Mouse (Mus musculus): ENCODE measurements around the gene Pigq. TPM values are rescaled to one million over a fixed set of nuclear protein-coding genes. Genes with fewer than 3 reads are reported as not detected.

Gene Pigq
- polyA plus RNA-seq, 1 experiment = 24.4 TPM

- TF ChIP-seq CTCF (IDR thresholded peaks at IDR 0.05; ENCODE audit: control insufficient read depth, insufficient read depth, insufficient replicate concordance, low read depth, low read length) = no peak
- no peak for TF ChIP-seq POLR2A (IDR thresholded peaks at IDR 0.05; ENCODE audit: control insufficient read depth, low read depth, low read length)
- peaks cover 18% of the 10 kb centered on the region for H3K4me1 ChIP-seq (ENCODE audit: control insufficient read depth, insufficient read depth, low read length)
- H3K4me3 ChIP-seq (ENCODE audit: control insufficient read depth, low read depth, low read length) = no peak overlapping the region
- no peak overlapping the region for H3K27ac ChIP-seq (ENCODE audit: control insufficient read depth, insufficient read depth, low read depth, low read length)
- H3K27me3 ChIP-seq (ENCODE audit: control insufficient read depth, insufficient read depth, low read length) = no peaks in the 10 kb centered on the region
- no peaks in the 10 kb centered on the region for H3K36me3 ChIP-seq (ENCODE audit: control insufficient read depth, insufficient read depth, low read length)
These were observed 66.8 kb downstream of the Pigq start for GRCm38 (mm10) chr17:25877741-25878610.

- Histone ChIP-seq H3K4me3 (ENCODE audit: control insufficient read depth, low read depth, low read length) (no peak overlapping the region; the same call in 1 of the 2 replicates), H3K4me1 (ENCODE audit: control insufficient read depth, insufficient read depth, low read length) (peaks cover 23% of the 10 kb centered on the region), H3K27ac (ENCODE audit: control insufficient read depth, insufficient read depth, low read depth, low read length) (no peak overlapping the region), H3K36me3 (ENCODE audit: control insufficient read depth, insufficient read depth, low read length) (no peaks in the 10 kb centered on the region), H3K27me3 (ENCODE audit: control insufficient read depth, insufficient read depth, low read length) (no peaks in the 10 kb centered on the region)
- TF ChIP-seq CTCF (IDR thresholded peaks at IDR 0.05; ENCODE audit: control insufficient read depth, insufficient read depth, insufficient replicate concordance, low read depth, low read length) (no peak), POLR2A (IDR thresholded peaks at IDR 0.05; ENCODE audit: control insufficient read depth, low read depth, low read length) (no peak)
These were observed 67.7 kb downstream of the Pigq start for GRCm38 (mm10) chr17:25877025-25877424.

Other genes with a start within 250 kb of the Pigq start
- 0.44 and 0.84 TPM in 2 replicates for gene Gng13, start 227.8 kb downstream of the Pigq start, polyA plus RNA-seq (2012; rRNA removed)
- 16.1 and 18.9 TPM in 2 replicates for gene Chtf18, start 217.5 kb downstream of the Pigq start, polyA plus RNA-seq (2012; rRNA removed)
- gene Rpusd1, start 217.3 kb downstream of the Pigq start, polyA plus RNA-seq (2012; rRNA removed) = 8.3 and 9.8 TPM in 2 replicates
- 0.65 and 1.0 TPM in 2 replicates for gene Mslnl, start 208.9 kb downstream of the Pigq start, polyA plus RNA-seq (2012; rRNA removed)
- 0.63 and 0.82 TPM in 2 replicates for gene Msln, start 190.6 kb downstream of the Pigq start, polyA plus RNA-seq (2012; rRNA removed)
- 17.9 and 20.3 TPM in 2 replicates for gene Narfl, start 171.2 kb downstream of the Pigq start, polyA plus RNA-seq (2012; rRNA removed)
- gene Haghl, start 159.3 kb downstream of the Pigq start, polyA plus RNA-seq (2012; rRNA removed) = 81.1 and 83.4 TPM in 2 replicates
- gene Ccdc78, start 158.4 kb downstream of the Pigq start, polyA plus RNA-seq (2012; rRNA removed) = 1.3 and 1.6 TPM in 2 replicates
- 49.8 and 55.5 TPM in 2 replicates for gene Fam173a, start 152.0 kb downstream of the Pigq start, polyA plus RNA-seq (2012; rRNA removed)
- gene AC134908.4, start 149.3 kb downstream of the Pigq start, polyA plus RNA-seq (2012; rRNA removed) = not detected in 2 replicates
- 19.4 and 21.1 TPM in 2 replicates for gene Metrn, start 147.8 kb downstream of the Pigq start, polyA plus RNA-seq (2012; rRNA removed)
- 6.2 and 7.1 TPM in 2 replicates for gene Fbxl16, start 135.9 kb downstream of the Pigq start, polyA plus RNA-seq (2012; rRNA removed)
- 35.8 and 36.0 TPM in 2 replicates for gene Wdr24, start 121.3 kb downstream of the Pigq start, polyA plus RNA-seq (2012; rRNA removed)
- gene Jmjd8, start 116.1 kb downstream of the Pigq start, polyA plus RNA-seq (2012; rRNA removed) = 16.4 and 18.6 TPM in 2 replicates
- 81.1 and 82.0 TPM in 2 replicates for gene Stub1, start 111.5 kb downstream of the Pigq start, polyA plus RNA-seq (2012; rRNA removed)
- gene Rhbdl1, start 107.6 kb downstream of the Pigq start, polyA plus RNA-seq (2012; rRNA removed) = 2.1 and 2.7 TPM in 2 replicates
- 9.0 and 11.2 TPM in 2 replicates for gene Gm20683, start 103.2 kb downstream of the Pigq start, polyA plus RNA-seq (2012; rRNA removed)
- 37.5 and 38.7 TPM in 2 replicates for gene Rhot2, start 100.1 kb downstream of the Pigq start, polyA plus RNA-seq (2012; rRNA removed)
- 49.9 and 54.9 TPM in 2 replicates for gene Wdr90, start 83.4 kb downstream of the Pigq start, polyA plus RNA-seq (2012; rRNA removed)
- 28.2 and 28.8 TPM in 2 replicates for gene Mcrip2, start 76.2 kb downstream of the Pigq start, polyA plus RNA-seq (2012; rRNA removed)
- gene Mettl26, start 69.9 kb downstream of the Pigq start, polyA plus RNA-seq (2012; rRNA removed) = 49.8 and 56.2 TPM in 2 replicates
- gene Wfikkn1, start 64.1 kb downstream of the Pigq start, polyA plus RNA-seq (2012; rRNA removed) = 0.96 and 0.98 TPM in 2 replicates
- gene Rab40c, start 25.2 kb downstream of the Pigq start, polyA plus RNA-seq (2012; rRNA removed) = 30.2 and 31.9 TPM in 2 replicates
- 0.40 and 0.69 TPM in 2 replicates for gene Nhlrc4, start within 50 bp of the Pigq start, polyA plus RNA-seq (2012; rRNA removed)
- gene A930017K11Rik, start 7.6 kb upstream of the Pigq start, polyA plus RNA-seq (2012; rRNA removed) = 0.10 and 0.20 TPM in 2 replicates
- 20.1 and 22.1 TPM in 2 replicates for gene Capn15, start 40.9 kb upstream of the Pigq start, polyA plus RNA-seq (2012; rRNA removed)
- gene Rab11fip3, start 124.6 kb upstream of the Pigq start, polyA plus RNA-seq (2012; rRNA removed) = 35.2 and 37.5 TPM in 2 replicates
- 9.8 and 12.0 TPM in 2 replicates for gene Decr2, start 145.4 kb upstream of the Pigq start, polyA plus RNA-seq (2012; rRNA removed)
- gene Nme4, start 150.7 kb upstream of the Pigq start, polyA plus RNA-seq (2012; rRNA removed) = 5.3 and 5.4 TPM in 2 replicates
- 361 and 374 TPM in 2 replicates for gene Tmem8, start 168.4 kb upstream of the Pigq start, polyA plus RNA-seq (2012; rRNA removed)
- 30.4 and 36.5 TPM in 2 replicates for gene Mrpl28, start 178.6 kb upstream of the Pigq start, polyA plus RNA-seq (2012; rRNA removed)
- 14.4 and 15.0 TPM in 2 replicates for gene Axin1, start 193.8 kb upstream of the Pigq start, polyA plus RNA-seq (2012; rRNA removed)